Mouse (Mus musculus) ovary, adult 18-20 months (tissue): Measurements from ENCODE around the gene Ccdc127.

Source experiments
- DNase-seq: peaks from one replicate; pipeline ENCODE4 v3.0.0; 2022; ENCODE audit warnings: low spot score, mixed read lengths

The Ccdc127 gene

DNA sequence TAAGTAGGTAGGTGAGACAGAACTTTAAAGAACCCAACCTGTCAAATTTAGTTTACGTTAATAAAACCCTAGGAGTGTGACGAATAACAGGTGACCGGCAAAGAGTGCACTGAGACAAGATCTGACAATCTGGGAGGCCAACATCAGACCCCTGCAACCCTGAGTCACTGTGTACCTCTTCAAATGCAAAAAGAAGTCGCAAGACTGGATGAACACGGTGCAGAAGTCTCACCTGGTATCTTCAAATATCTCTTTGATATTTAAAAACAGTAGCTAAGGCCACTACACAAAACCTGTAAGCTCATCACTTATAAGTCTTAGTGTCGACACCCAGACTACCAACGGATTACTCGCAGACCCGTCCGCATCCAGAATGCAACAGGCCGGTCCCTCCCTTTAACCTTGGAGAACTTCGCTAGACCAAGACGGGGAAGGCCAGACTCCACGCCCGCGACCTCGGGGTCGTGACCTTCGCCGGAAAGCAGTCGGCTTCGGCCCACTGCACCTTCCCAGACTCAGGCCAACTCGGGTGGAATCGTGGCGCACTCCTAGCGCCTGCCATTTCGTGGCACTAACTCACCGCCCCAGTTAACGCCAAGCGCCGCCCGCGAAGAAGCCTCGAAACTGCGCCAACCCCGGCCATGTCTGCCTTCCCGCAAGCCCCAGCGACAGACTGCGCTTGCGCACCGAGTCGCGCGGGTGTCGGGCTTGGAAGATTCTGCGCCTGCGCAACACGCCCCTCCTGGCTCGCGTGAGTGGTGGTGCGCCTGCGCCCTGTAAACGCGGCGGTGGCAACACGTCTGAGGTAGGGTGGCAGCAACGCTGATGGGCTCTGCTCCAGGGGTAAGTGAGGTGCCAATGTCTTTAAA lies at the start of gene Ccdc127, which contains the start of gene Sdha:
Gene Ccdc127 (plus strand): TSS at position 744 of the 869 bp plus-strand sequence.
Gene Sdha (minus strand): TSS at position 715 of the 869 bp plus-strand sequence.
- DNase-seq = peak; percentile 92

DNA sequence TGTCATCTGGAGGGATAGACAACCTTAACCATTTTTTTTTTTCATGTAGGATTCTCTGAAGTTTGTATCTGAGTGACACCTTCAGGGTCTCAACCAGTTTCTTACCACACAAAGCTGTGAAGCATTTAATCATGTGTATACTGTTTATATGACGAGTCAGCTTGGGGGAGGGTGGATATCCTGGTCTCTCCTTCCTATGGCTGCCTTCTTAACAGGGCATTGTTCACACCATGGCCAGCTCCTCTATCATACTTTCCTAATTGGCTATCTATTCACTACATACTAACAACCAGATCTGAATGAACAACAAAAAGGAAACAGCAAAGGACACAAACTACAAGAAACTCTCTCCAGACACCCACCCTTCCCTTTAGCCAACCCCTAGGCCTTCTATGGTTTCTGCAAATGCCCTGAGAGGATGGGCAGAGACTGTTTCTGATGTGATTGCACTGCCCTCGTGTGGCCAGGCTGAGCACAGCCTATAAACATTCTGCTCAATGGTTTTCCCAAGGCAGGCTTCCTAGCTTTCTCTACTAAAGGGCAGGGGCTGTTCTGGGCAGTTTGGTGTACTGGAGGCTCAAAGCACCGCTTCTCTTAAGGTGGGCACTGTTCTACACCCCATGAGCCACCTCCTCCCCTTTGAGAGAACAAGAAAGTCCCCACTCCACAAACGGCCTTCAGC lies 49.0 kb upstream of the Ccdc127 start:
- peak; percentile 12 for DNase-seq

DNA sequence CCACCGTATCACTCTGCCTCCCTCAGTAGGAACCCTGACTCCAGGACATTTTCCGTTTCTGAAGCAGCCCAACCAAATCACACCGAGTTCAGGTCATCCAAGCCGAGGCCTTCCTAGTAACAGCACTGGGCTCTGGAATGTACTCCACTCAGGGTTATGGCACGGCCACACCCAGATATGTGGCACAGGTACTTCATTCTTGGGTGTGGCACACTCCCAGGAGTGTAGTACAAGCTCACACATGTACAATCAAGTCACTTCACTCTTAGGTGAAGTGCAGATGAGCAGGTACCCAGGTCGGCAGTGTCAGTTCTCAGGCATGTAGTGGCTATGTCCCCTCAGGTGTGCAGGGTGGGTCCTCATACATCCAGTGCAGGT lies 48.5 kb upstream of the Ccdc127 start:
- no peak for DNase-seq

DNA sequence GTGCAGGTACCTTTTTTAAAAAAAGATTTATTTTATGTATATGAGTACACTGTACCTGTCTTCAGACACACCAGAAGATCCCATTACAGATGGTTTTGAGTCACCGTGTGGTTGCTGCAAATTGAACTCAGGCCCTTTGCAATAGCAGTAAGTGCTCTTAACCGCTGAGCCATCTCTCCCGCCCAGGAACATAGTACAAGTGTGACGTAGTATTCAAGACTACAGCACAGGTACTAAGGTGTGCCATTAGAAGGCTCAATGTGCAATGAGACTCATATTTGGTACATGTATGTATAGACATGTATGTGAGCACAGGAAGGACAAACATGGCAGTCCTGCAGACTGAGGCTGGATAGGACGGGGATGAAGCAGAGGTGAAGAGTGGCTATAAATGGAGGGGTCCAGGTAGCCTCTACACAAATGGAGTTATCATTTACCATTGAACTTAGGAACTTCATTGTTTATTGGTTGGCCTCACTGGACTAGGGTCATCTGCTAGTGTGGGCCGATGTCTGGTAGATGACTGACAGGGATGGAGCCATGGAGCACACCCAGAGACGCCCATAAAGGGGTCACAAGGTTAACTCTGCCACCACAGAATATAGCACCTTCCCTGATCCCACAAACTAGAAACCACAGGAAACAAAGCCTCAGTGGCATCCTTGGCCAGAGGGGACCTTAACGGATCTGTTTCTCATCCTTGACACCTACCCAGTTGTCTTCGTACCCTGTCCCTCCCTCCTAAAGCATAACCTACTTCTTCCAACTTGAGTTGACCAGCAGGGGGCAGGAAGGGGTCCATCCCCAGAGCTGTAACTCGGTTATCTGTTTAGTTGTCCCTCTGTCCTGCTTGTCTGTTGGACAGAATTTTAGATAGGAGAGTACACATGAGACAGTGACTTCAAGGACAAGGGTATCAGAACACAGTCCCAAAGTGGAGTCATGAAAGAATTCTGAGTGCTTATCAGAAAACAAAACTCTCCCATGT lies 47.8 kb upstream of the Ccdc127 start:
- DNase-seq = no peak

DNA sequence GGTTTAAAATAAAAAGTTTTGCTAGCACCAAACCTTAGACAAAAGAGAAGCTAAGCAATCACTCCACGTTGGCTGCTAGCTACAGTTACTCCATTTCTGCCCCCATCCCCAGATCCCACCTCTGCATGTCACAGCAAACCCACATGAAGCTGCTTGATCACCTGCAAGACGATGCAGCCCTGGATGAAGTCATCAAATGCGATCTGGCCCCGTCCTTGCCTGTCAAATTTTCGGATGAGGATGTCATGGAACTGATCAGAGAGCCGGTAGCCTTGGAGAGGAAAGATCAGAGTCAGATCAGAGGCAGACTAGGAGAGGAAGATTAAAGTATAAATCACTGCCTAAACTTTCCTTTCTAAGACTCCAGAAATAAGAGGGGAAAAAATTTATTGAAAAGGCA lies 44.7 kb upstream of the Ccdc127 start:
- DNase-seq = no peak

DNA sequence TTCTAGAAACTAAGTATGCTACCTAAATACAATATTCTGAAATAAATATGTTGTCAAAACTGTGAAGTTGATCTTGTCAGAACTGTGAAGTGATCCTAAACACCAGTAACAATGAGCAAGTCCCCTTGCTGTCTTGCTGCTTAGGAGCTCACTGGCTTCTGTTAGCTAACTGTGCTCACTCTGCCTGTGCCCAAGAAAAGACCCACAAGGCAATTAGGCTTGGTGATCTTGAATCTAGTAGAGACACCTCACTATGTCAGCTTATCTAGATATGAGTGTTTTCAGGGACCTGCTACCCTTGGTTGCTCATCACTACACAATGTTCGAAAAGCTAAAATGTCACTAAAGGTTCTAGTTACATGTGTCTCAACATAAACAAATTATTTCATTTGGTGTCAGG lies 44.3 kb upstream of the Ccdc127 start:
- DNase-seq = no peak

DNA sequence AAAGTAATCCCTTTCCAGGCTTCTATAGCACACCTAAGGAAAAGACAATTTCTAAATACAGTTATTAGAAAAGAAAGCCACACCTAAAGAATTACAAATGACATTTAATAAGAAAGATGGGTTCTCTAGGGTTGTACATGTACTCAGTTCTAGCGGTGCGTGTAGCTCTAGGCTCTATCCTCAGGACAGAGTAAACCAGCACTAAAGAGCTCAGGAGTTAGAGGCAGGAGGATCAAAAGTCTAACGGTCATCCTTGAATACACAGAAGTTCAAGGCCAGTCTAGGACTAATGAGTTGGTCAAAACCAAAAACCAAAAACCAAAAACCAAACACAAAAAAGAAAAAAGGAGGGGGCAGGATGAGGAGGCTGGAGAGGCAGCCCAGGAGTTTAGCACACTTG lies 35.5 kb upstream of the Ccdc127 start:
- no peak for DNase-seq

DNA sequence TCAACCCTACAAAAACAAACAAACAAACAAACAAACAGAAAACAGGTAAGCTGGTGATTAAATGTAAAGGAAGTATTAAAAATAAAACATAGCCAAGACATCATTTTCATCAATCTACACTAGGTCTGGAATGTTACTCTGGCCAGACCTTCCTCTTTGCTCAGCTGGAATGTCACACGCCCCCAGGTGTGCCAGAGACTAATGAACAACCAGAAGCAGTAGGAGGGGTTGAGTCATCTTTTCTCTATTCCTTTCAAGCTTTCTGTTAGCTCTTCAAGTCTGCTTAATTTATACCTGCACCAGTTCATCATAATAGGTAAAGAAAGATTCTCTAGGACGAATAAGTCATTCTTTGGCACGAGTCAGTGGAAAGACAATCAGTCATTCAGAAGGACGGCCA lies 33.7 kb upstream of the Ccdc127 start:
- DNase-seq = no peak

DNA sequence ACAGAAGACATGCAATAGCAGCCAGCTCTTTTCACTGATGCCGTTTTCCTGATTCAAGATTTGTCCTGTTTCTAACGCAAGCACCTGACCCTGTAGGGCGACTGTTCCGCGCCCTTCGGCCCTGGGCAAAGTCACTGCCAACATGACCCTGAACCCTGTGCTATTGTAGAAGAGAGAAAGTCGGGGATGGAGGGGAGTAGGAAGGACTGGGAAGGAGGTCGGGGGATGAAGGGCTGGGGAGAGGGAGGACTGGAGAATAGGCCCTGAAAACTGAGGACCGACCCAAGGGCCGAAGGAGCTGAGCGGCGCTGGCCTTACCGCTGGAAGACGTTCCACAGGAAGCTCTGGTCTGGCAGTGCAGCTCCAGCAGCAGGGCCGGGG lies 33.3 kb upstream of the Ccdc127 start:
- no peak for DNase-seq

DNA sequence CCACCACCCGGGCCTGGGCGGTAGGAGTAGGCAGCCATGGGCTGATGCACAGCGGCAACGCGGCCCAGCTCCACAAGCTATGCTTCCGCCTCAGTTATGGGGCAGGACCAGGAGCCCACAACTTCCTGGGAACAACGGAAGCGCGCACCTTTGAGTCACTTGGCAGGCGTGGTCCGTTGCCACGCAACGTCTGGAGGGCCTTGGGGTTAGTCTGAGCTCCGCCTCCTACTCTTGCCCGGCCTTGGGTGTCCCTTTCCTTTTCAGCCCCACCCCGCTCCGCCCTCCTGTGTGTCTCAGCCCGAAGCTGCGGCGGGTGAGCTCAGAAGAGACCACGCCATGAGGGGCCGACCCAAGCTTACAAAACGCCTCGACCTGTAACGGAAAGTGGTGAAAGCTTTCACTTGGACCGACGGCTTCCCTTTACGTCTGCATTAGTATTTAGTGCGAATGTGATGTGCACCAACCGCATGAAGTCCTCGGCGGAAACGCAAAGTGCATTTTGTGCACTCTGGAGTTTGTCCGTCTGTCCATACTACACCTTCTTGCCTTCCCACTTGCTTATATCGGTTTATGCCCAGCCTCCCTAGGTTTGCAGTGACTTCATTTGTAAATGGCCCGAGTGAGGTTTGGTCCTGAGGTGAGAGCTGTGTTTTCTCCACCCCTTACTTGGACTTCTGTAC lies 32.8 kb upstream of the Ccdc127 start, which contains the start of gene Pdcd6:
Gene Pdcd6 (minus strand): TSS at position 411 of the 680 bp plus-strand sequence.
- peak; percentile 96 for DNase-seq

DNA sequence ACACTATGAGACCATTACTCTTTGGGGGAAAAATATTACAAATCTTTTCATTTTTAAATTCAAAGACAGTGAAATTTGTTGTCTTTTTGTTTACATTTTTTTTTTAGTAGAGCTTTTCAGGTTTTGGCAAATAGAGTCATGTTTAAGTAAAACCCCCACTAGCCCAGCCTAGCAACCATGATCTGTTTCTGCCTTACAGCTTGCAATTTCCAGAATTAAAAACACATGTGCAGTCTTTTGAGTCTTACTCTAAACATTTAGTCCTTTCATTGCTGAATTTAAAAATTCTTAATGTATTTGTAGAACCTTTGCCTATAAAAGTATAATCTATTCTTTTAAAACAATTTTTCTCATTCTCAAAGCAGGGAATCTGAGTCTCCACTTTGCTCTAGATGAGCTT lies 20.8 kb upstream of the Ccdc127 start:
- no peak for DNase-seq

DNA sequence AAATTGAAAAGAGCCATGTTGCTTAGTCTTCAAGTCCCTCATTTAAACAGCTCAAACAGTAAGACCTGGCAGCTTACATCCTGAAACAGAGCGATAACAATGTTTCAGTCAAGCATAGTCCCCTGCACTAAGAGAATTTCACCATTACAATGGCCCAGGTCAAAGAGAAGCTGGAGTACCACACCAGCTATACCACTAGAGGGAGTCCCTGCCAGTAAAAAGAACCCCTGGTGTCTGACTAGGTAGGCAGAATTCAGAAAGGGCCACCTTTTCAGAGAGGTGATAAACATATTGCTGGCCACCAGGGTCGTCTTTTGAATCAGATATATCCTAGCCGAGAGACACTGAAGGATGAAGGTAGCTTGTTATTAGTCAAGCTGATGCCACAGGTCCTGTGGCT lies 9.1 kb upstream of the Ccdc127 start:
- DNase-seq = no peak

DNA sequence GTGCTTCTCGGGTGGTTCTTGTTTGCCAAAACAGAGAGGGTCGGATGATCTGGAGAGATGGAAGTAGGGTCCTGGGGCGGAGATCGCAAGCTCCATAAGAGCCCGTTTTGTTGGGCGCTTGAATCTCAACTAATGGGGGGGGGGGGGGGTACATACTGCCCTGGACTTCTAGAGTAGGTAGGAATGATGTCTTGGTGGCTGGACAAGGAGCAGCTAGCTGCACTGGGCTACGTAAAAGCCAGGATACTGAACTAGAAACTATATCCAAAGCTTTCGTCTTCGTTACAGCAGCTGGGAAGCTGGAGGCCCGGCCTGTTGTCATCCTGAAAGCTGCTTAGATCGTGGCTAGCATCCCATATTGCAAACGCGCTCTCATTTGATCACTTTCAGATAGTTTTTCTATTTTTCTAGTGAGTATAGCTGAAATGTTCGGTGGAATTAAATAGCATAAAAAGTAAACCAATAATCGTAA lies 362 bp downstream of the Ccdc127 start:
- no peak for DNase-seq

DNA sequence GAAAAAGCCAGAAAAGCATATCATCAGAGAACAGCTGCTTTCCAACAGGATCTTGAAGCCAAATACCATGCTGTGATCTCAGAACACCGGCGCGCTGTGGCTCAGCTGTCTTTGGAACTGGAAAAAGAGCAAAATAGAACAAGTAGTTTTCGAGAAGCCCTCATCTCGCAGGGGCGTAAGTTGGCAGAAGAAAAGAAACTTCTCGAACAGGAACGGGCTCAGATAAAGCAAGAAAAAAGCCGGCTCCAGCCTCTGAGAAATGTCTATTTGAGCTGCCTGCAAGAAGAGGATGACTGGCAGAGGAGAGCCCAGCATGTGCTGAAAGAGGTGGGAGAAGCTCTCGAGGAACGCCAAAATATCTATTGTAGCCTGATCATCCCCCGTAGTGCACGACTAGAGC lies 6.4 kb downstream of the Ccdc127 start:
- DNase-seq = no peak

DNA sequence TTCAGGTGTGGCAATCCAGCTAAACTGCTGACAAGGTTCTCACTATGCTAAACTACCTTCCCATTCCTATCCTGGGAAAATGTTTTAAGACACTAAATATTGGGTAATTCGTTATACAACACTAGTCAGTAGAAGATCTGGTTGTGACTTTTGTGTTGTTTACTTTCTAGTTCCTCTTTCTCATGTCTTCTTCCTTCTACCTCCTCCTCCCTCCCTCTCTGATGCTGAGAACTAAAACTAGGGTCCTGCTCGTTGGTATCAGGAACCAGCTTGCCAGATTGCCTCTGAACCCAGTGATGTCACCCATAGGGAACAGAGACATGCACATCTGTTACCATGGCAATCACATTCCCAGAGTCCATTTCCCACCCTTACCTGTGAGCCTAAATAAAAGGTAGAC lies 12.1 kb downstream of the Ccdc127 start:
- no peak for DNase-seq

DNA sequence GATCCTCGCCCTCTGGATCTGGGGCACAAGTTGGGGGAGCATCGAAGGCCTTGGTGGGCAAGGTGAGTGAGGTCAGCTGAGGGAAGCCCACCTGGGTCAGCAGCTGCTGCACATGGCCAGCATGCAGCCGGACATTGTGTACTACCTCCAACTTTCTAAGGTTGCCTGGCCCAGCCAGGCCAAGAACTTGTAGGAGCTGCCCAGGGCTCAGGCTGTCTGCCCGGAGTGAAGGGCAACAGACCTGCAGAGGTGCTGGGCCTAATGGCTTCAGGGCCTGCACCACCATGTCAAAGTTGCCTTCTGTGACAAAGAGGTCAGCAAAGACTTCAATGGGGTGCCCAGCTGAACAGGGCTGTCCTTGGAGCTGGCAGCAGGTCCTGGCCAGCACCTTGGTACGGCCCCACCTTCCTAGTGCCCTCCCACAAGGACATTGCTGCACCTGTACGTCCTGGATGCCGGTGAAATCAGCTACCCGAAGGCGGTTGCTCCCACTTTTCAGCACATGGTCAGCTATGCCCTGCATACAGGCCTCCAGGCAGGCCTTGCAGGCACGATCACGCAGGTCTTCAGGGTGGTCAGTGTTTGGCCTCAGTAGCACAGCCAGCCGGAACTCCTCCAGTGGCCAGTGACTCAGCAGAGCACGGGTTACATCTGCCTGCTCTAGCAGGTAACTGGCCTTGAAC lies 13.2 kb downstream of the Ccdc127 start:
- DNase-seq = no peak

DNA sequence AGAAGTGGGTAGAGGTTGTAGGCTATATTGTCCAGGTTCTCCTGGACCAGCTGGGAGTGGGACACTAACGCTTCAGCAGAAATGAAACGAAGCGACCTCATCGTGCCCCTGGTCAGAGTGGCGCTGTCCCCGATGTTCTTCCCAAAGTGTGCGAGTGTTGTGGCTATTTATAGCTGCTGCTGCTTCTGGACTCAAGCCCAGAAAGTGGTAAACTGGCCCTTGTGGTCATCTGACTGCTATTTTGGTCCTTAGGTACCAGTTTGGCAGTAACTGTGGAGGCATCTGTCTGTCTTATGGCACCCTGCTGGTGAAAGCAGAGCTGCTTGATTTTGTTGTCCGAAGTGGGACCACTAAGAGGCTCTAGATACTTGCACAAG lies 13.7 kb downstream of the Ccdc127 start, which contains the start of gene Lrrc14b:
Gene Lrrc14b (minus strand): TSS at position 147 of the 377 bp plus-strand sequence.
- peak; percentile 14 for DNase-seq

DNA sequence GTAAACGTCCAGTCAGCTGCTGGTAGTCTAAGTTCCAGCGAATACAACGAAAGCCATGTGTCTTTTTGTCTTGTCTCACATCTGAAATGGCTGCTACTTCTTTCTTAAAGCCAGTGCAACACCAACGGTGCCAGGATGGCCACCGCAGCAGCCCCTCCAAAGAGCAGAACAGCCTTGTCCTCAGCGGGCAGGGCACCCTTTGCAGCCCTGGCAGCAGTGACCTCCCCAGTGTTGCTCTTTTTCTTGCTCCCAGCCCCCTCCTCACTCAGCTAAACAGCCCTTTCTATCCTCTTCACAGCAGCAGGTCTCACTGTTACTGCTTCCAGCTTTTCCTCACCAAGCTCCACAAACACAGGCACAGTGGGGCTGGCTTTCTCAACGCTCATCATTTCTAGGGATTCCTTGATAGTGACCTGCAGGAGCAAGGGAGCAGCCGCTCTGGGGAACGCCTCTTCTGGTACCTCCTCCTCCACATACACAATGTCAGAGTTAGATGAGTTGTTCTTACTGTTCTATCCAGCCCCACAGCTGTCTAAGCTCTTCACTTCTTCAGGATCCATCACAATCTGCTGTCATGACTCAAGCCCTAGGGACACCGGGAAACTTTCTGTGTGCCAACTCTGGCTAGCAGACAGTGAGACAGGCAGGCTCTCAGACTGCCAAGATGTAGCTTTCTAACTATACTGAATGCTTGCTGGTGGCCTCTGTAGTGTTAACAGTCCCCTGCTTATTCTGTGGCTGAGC lies 31.6 kb downstream of the Ccdc127 start:
- no peak for DNase-seq

DNA sequence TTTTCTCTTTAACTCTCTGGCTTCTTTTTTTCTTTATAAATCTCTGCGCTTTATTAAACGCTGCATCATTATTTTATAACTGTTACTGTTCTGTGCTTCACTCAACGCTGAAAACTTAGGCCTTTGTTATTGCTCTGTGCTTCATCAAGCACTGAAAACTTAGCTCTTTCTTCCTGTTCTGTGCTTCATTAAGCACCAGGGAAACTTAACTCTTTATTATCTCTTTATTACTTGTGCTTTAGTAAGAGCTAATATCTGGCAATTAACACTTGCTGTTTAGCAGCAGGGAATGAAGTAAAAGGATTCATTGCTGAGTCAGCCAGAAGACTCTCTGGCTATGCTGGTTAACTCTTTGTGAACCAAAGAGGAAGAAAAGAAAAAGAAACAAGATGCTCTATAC lies 32.2 kb downstream of the Ccdc127 start:
- DNase-seq = no peak

DNA sequence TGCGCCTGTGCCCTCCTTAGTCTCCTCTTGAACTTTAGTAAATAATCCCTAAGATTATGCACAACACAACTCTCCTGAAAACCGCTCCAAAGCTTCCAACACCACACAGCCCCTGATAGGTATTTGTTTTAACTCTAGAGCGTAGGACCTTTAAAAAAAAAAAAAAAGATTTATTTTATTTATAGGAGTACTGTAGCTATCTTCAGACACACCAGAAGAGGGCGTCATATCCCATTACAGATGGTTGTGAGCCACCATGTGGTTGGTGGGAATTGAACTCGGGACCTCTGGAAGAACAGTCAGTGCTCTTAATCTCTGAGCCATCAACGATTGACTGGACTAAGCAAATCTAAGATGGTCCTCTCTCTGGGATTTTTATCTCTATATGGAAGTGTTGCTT lies 39.6 kb downstream of the Ccdc127 start:
- DNase-seq = no peak
